Mouse (Mus musculus) heart, adult 2 months (tissue): ENCODE measurements around the gene Rtbdn.

ENCODE experiments used
- EP300 ChIP-seq: fragments of 200-500 bp; IDR thresholded peaks from 2 replicates; pipeline ENCODE4 v1.6.1; 2011; ENCODE audit warnings: low read depth, low read length, control low read depth; ENCODE audit not compliant: insufficient read depth
- POLR2A ChIP-seq: fragments of 200-500 bp; IDR thresholded peaks from 2 replicates; pipeline ENCODE4 v1.6.1; 2011; ENCODE audit warnings: mild to moderate bottlenecking, low read depth, low read length, control low read depth; ENCODE audit not compliant: insufficient read depth

DNA sequence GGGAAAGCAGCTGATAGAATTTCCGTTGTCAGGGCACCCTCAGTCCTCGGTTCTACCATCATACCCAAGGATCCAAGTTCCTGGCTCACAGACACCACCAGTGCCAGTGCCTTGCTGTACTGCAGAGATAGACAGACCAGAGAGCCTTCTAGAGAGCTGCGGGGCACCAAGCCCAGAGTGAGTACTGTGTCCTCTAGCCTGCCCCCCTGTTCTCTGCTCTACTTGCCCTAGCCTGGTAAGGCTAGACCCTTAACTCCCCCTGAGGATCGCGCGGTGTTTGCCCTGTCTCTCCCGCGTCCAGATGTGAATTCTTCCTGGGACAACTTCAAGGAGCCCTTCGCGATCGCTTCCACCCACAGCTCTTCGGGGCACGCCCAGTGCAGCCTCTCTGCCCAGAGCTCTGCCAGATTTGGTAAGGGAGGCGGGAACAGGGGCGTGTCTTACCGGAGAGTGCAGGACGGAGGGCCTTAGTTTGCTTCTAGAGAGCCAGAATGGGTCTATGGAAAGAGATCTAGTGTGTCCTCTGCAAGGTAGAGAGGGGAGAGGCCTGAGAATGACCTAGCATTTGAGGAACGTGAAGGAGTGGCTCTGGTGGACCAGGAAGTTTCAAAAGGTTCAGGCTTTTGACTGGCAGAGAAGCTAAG lies 5.9 kb downstream of the Rtbdn start:
- TF ChIP-seq POLR2A (no peak), EP300 (no peak)
